Mouse (Mus musculus): ENCODE data around the gene Asgr1. TPM values are rescaled to one million over a fixed set of nuclear protein-coding genes. Genes with fewer than 3 reads are reported as not detected.
"Not testable (repeated sequence)": the region's sequence is repeated elsewhere in the genome, so short reads cannot be mapped to it uniquely, and the experiment has no call there.

Gene Asgr1
- total RNA-seq, 2 experiments from 2014 or later = not detected

GRCm38 (mm10) chr11:70070057-70070456, 16.2 kb downstream of the Asgr1 start:
- DNase-seq = no peak

GRCm38 (mm10) chr11:70070603-70071002, 16.7 kb downstream of the Asgr1 start:
- not testable (repeated sequence) for DNase-seq

GRCm38 (mm10) chr11:70074379-70075071, 20.6 kb downstream of the Asgr1 start:
- peak; percentile 70 to 90 for DNase-seq

- DNase-seq = no peak
Observed at GRCm38 (mm10) chr11:70075581-70075980, 21.7 kb downstream of the Asgr1 start.

- no peak for DNase-seq
Observed at GRCm38 (mm10) chr11:70077441-70077840, 23.6 kb downstream of the Asgr1 start.

GRCm38 (mm10) chr11:70079175-70079574, 25.3 kb downstream of the Asgr1 start:
- DNase-seq = no peak

- peak in 1 of 2 experiments; percentile 49 for DNase-seq
Observed at GRCm38 (mm10) chr11:70079928-70080327, 26.0 kb downstream of the Asgr1 start.

- no peak for DNase-seq
Observed at GRCm38 (mm10) chr11:70080803-70081590, 27.1 kb downstream of the Asgr1 start.

GRCm38 (mm10) chr11:70084563-70084962, 30.7 kb downstream of the Asgr1 start:
- peak; percentile 33 to 71 for DNase-seq

GRCm38 (mm10) chr11:70091986-70092783, 38.3 kb downstream of the Asgr1 start, which contains the start of gene Asgr2:
TSS of gene Asgr2 (plus strand) at chr11:70092644.
- DNase-seq = peak; percentile 37 to 67

GRCm38 (mm10) chr11:70097396-70097795, 43.5 kb downstream of the Asgr1 start:
- no peak for DNase-seq

GRCm38 (mm10) chr11:70099102-70099501, 45.2 kb downstream of the Asgr1 start:
- no peak for DNase-seq

GRCm38 (mm10) chr11:70099809-70100208, 45.9 kb downstream of the Asgr1 start:
- DNase-seq = no peak

GRCm38 (mm10) chr11:70103701-70104315, 49.9 kb downstream of the Asgr1 start:
- no peak for DNase-seq

GRCm38 (mm10) chr11:70107085-70107484, 53.2 kb downstream of the Asgr1 start:
- DNase-seq = no peak

Small RNA genes lying within 50 kb of the gene (microRNA-seq; reads per million reads assigned to microRNA genes)
- gene Mir324 = 1,353 to 1,413 reads per million in 2 experiments

Other genes starting within 250 kb of the Asgr1 start
- gene Tmem102, start 248.5 kb upstream of the Asgr1 start, total RNA-seq (2021) = under 1 TPM; 0.17 to 0.49 TPM
- gene Gm39566, start 238.8 kb upstream of the Asgr1 start, total RNA-seq (2021) = not detected
- not detected for gene Spem2, start 235.6 kb upstream of the Asgr1 start, total RNA-seq (2021)
- gene Spem1, start 231.9 kb upstream of the Asgr1 start, total RNA-seq (2021) = not detected
- 1 to 10 TPM; 3.3 to 3.9 TPM for gene Nlgn2, start 216.3 kb upstream of the Asgr1 start, total RNA-seq (2021)
- 100 to 1,000 TPM; 232 to 246 TPM for gene Tmem256, start 215.6 kb upstream of the Asgr1 start, total RNA-seq (2021)
- gene Plscr3, start 207.7 kb upstream of the Asgr1 start, total RNA-seq (2021) = 10 to 100 TPM; 19.6 to 21.4 TPM
- gene Tnk1, start 195.4 kb upstream of the Asgr1 start, total RNA-seq (2021) = not detected
- gene Tmem95, start 176.1 kb upstream of the Asgr1 start, total RNA-seq (2021) = not detected
- gene Kctd11, start 172.7 kb upstream of the Asgr1 start, total RNA-seq (2021) = 1 to 10 TPM; 2.0 to 2.5 TPM
- 1 to 10 TPM in 1 of 2 experiments, under 1 TPM in 1; 0.72 to 4.4 TPM for gene Acap1, start 158.5 kb upstream of the Asgr1 start, total RNA-seq (2021)
- gene 2810408A11Rik, start 153.1 kb upstream of the Asgr1 start, total RNA-seq (2021) = under 1 TPM in 1 of 2 experiments, not detected in 1; 0.41 TPM
- gene Neurl4, start 153.0 kb upstream of the Asgr1 start, total RNA-seq (2021) = 10 to 100 TPM; 42.1 to 48.0 TPM
- gene Gps2, start 140.2 kb upstream of the Asgr1 start, total RNA-seq (2021) = 10 to 100 TPM; 26.2 to 27.5 TPM
- gene Eif5a, start 132.1 kb upstream of the Asgr1 start, total RNA-seq (2021) = 100 to 1,000 TPM; 415 to 425 TPM
- 10 to 100 TPM; 14.6 to 23.1 TPM for gene Ybx2, start 118.3 kb upstream of the Asgr1 start, total RNA-seq (2021)
- 100 to 1,000 TPM; 402 to 439 TPM for gene Slc2a4, start 105.9 kb upstream of the Asgr1 start, total RNA-seq (2021)
- 1 to 10 TPM in 1 of 2 experiments, not detected in 1; 1.3 TPM for gene Cldn7, start 89.3 kb upstream of the Asgr1 start, total RNA-seq (2021)
- 100 to 1,000 TPM; 130 to 144 TPM for gene Ctdnep1, start 72.9 kb upstream of the Asgr1 start, total RNA-seq (2021)
- gene Elp5, start 71.6 kb upstream of the Asgr1 start, total RNA-seq (2021) = 10 to 100 TPM; 46.2 to 53.1 TPM
- gene Gabarap, start 62.9 kb upstream of the Asgr1 start, total RNA-seq (2021) = 100 to 1,000 TPM; 285 to 320 TPM
- gene Phf23, start 58.3 kb upstream of the Asgr1 start, total RNA-seq (2021) = 10 to 100 TPM; 18.4 to 19.7 TPM
- 1 to 10 TPM; 3.4 to 4.8 TPM for gene Dvl2, start 53.5 kb upstream of the Asgr1 start, total RNA-seq (2021)
- 1,000 to 10,000 TPM; 1,326 to 1,372 TPM for gene Acadvl, start 38.7 kb upstream of the Asgr1 start, total RNA-seq (2021)
- gene Dlg4, start 37.1 kb upstream of the Asgr1 start, total RNA-seq (2021) = 1 to 10 TPM; 5.9 to 6.8 TPM
- gene Asgr2, start 38.6 kb downstream of the Asgr1 start, total RNA-seq (2021) = under 1 TPM in 1 of 2 experiments, not detected in 1; 0.21 TPM
- 1 to 10 TPM; 3.5 to 5.1 TPM for gene Mgl2, start 76.2 kb downstream of the Asgr1 start, total RNA-seq (2021)
- 1 to 10 TPM; 3.1 to 3.5 TPM for gene Clec10a, start 102.1 kb downstream of the Asgr1 start, total RNA-seq (2021)
- 1 to 10 TPM in 1 of 2 experiments, under 1 TPM in 1; 0.65 to 2.2 TPM for gene Slc16a11, start 158.7 kb downstream of the Asgr1 start, total RNA-seq (2021)
- gene Slc16a13, start 167.0 kb downstream of the Asgr1 start, total RNA-seq (2021) = 1 to 10 TPM; 2.1 to 2.9 TPM
- 10 to 100 TPM in 1 of 2 experiments, 1 to 10 TPM in 1; 5.5 to 15.5 TPM for gene Bcl6b, start 175.7 kb downstream of the Asgr1 start, total RNA-seq (2021)
- 10 to 100 TPM; 29.1 to 30.6 TPM for gene 0610010K14Rik, start 183.8 kb downstream of the Asgr1 start, total RNA-seq (2021)
- gene Gm21988, start 185.7 kb downstream of the Asgr1 start, total RNA-seq (2021) = 1 to 10 TPM; 2.7 TPM
- 100 to 1,000 TPM in 1 of 2 experiments, 10 to 100 TPM in 1; 97.8 to 102 TPM for gene Rnasek, start 185.8 kb downstream of the Asgr1 start, total RNA-seq (2021)
- gene Alox12, start 201.3 kb downstream of the Asgr1 start, total RNA-seq (2021) = 1 to 10 TPM; 1.6 to 1.9 TPM

Measured in heart, adult 18-20 months (tissue).